Mouse (Mus musculus) intestine, postnatal 0 days (tissue): Measurements from ENCODE around the gene Rab5if. TPM values are rescaled to one million over a fixed set of nuclear protein-coding genes. Genes with fewer than 3 reads are reported as not detected.
"Not testable (repeated sequence)": the region's sequence is repeated elsewhere in the genome, so short reads cannot be mapped to it uniquely, and the experiment has no call there.

Source experiments
- ATAC-seq: fragments of 200-750 bp; cut with Nextera tagmentation; 2 replicates; pipeline ENCODE4 v1.8.0; 2017; ENCODE audit warnings: mild to moderate bottlenecking, moderate TSS enrichment, moderate library complexity
- H3K27ac ChIP-seq: fragments of 300-500 bp; sonication (generic); 2 replicates; pipeline ENCODE4 v1.5.1; 2014; ENCODE audit warnings: mild to moderate bottlenecking, low read depth, low read length, moderate library complexity
- H3K27me3 ChIP-seq: fragments of 300-500 bp; sonication (generic); replicated peaks from 2 replicates; pipeline ENCODE4 v1.6.1; 2014; ENCODE audit warnings: low read length, mixed read lengths; ENCODE audit not compliant: control insufficient read depth, insufficient read depth
- H3K36me3 ChIP-seq: fragments of 300-500 bp; sonication (generic); 2 replicates; pipeline ENCODE4 v1.6.1; 2014; ENCODE audit warnings: mild to moderate bottlenecking, moderate library complexity; ENCODE audit not compliant: control insufficient read depth, insufficient read depth
- H3K4me1 ChIP-seq: fragments of 300-500 bp; sonication (generic); replicated peaks from 2 replicates; pipeline ENCODE4 v1.6.1; 2014; ENCODE audit warnings: antibody characterized with exemption, low read length, mixed read lengths; ENCODE audit not compliant: control insufficient read depth, insufficient read depth
- H3K4me2 ChIP-seq: fragments of 300-500 bp; sonication (generic); replicated peaks from 2 replicates; pipeline ENCODE4 v1.6.1; 2014; ENCODE audit warnings: low read depth, mild to moderate bottlenecking, moderate library complexity
- H3K4me3 ChIP-seq: fragments of 300-500 bp; sonication (generic); 2 replicates; pipeline ENCODE4 v1.5.1; 2014; ENCODE audit warnings: low read depth, low read length
- H3K9ac ChIP-seq: fragments of 300-500 bp; sonication (generic); 2 replicates; pipeline ENCODE4 v1.6.1; 2014; ENCODE audit warnings: mild to moderate bottlenecking, low read depth, low read length
- H3K9me3 ChIP-seq: fragments of 300-500 bp; sonication (generic); 2 replicates; pipeline ENCODE4 v1.6.1; 2016; ENCODE audit warnings: mixed run types; ENCODE audit not compliant: control insufficient read depth
- CTCF ChIP-seq: sonication (generic); IDR thresholded peaks from 2 replicates; pipeline ENCODE4 v1.5.1; 2016; ENCODE audit warnings: low read depth, mild to moderate bottlenecking, control low read depth, antibody characterized with exemption, moderate library complexity
- WGBS: fragments of 180-500 bp; shearing (Covaris S2); extraction: QIAGEN DNeasy Blood & Tissue Kit; methylation state at CpG from one replicate; pipeline ENCODE4 v1.1.7; 2014; 5-methylcytosine and 5-hydroxymethylcytosine counted together
- polyA plus RNA-seq: library from polyadenylated mRNA; unstranded; fragments of >200 nt; fragmentation: Nextera tagmentation; extraction: Ambion mirVana; gene quantifications from 2 replicates; pipeline ENCODE4 v1.2.1, GENCODE M21; 2015

Rab5if gene
- polyA plus RNA-seq: 272 and 279 TPM in 2 replicates

- H3K4me3 ChIP-seq: peak within 1 kb of the TSS; percentile 97
- WGBS: under 1% methylated on average over 78 of the region's 98 CpGs
- TF ChIP-seq CTCF: peak; percentile 91
- H3K9ac ChIP-seq: peak within 1 kb of the TSS; percentile 96
- H3K36me3 ChIP-seq: peaks cover 11% of the 10 kb centered on the region; the same call in 1 of the 2 replicates
- peak within 1 kb of the TSS; percentile 80 for H3K4me2 ChIP-seq
- H3K4me1 ChIP-seq: 0 out of 2 replicates have a peak, but pooled peaks cover 9% of the 10 kb centered on the region
- peak within 1 kb of the TSS; percentile 97 for H3K27ac ChIP-seq
- H3K9me3 ChIP-seq: no peaks in the 10 kb centered on the region
- H3K27me3 ChIP-seq: no peaks in the 10 kb centered on the region
- ATAC-seq: peak; percentile 93
These were observed at the start of gene Rab5if for GRCm38 (mm10) chr2:156862772-156863486. Gene Rab5if (plus strand): TSS chr2:156863128.

- H3K36me3 ChIP-seq: no peaks in the 10 kb centered on the region
- no peak for TF ChIP-seq CTCF
- H3K4me3 ChIP-seq: no peak overlapping the region
- no peak overlapping the region for H3K4me2 ChIP-seq
- WGBS: 33% methylated on average over 8 of the region's 8 CpGs
- H3K9me3 ChIP-seq: no peaks in the 10 kb centered on the region
- no peak for ATAC-seq
- H3K27ac ChIP-seq: no peak overlapping the region
- H3K27me3 ChIP-seq: no peaks in the 10 kb centered on the region
- H3K9ac ChIP-seq: no peak overlapping the region
- H3K4me1 ChIP-seq: no peaks in the 10 kb centered on the region
These were observed 48.6 kb upstream of the Rab5if start for GRCm38 (mm10) chr2:156814344-156814801.

GRCm38 (mm10) chr2:156814893-156815292 is 48.0 kb upstream of the Rab5if start:
- Histone ChIP-seq H3K4me3 (no peak overlapping the region), H3K9ac (no peak overlapping the region), H3K27ac (no peak overlapping the region; the same call in 1 of the 2 replicates), H3K36me3 (no peaks in the 10 kb centered on the region), H3K4me2 (no peak overlapping the region), H3K4me1 (no peaks in the 10 kb centered on the region), H3K27me3 (no peaks in the 10 kb centered on the region), H3K9me3 (no peaks in the 10 kb centered on the region)
- WGBS: 24% methylated on average over 5 of the region's 5 CpGs
- no peak for ATAC-seq
- no peak for TF ChIP-seq CTCF

GRCm38 (mm10) chr2:156815412-156815811 is 47.5 kb upstream of the Rab5if start:
- WGBS: 53% methylated on average over 3 of the region's 3 CpGs

GRCm38 (mm10) chr2:156816116-156816515 is 46.8 kb upstream of the Rab5if start:
- ATAC-seq: no peak
- no peaks in the 10 kb centered on the region for H3K4me1 ChIP-seq
- no peak overlapping the region for H3K4me3 ChIP-seq
- no peak overlapping the region for H3K27ac ChIP-seq
- H3K9me3 ChIP-seq: no peaks in the 10 kb centered on the region
- H3K36me3 ChIP-seq: no peaks in the 10 kb centered on the region
- H3K27me3 ChIP-seq: no peaks in the 10 kb centered on the region
- H3K9ac ChIP-seq: no peak overlapping the region
- H3K4me2 ChIP-seq: no peak overlapping the region
- 65% methylated on average over 1 of the region's 1 CpGs for WGBS
- TF ChIP-seq CTCF: no peak

More at GRCm38 (mm10) chr2:156815412-156815811, 47.5 kb upstream of the Rab5if start:
- Histone ChIP-seq H3K27ac (no peak overlapping the region), H3K9ac (no peak overlapping the region), H3K4me2 (no peak overlapping the region), H3K4me1 (no peaks in the 10 kb centered on the region), H3K27me3 (no peaks in the 10 kb centered on the region), H3K36me3 (no peaks in the 10 kb centered on the region), H3K4me3 (no peak overlapping the region), H3K9me3 (no peaks in the 10 kb centered on the region)
- no peak for TF ChIP-seq CTCF
- no peak for ATAC-seq

- H3K9ac ChIP-seq, H3K27me3 ChIP-seq, H3K36me3 ChIP-seq, H3K4me3 ChIP-seq, H3K4me2 ChIP-seq, H3K9me3 ChIP-seq, H3K27ac ChIP-seq, ATAC-seq, H3K4me1 ChIP-seq: not testable (repeated sequence)
- WGBS: 92% methylated on average over 6 of the region's 6 CpGs
- peak; percentile 26; the same call in 1 of the 2 replicates for TF ChIP-seq CTCF
These were observed 37.8 kb upstream of the Rab5if start for GRCm38 (mm10) chr2:156825128-156825527.
